Comparison of ENCODE assay signal across 1 mouse cellular context in the genomic region with DNA sequence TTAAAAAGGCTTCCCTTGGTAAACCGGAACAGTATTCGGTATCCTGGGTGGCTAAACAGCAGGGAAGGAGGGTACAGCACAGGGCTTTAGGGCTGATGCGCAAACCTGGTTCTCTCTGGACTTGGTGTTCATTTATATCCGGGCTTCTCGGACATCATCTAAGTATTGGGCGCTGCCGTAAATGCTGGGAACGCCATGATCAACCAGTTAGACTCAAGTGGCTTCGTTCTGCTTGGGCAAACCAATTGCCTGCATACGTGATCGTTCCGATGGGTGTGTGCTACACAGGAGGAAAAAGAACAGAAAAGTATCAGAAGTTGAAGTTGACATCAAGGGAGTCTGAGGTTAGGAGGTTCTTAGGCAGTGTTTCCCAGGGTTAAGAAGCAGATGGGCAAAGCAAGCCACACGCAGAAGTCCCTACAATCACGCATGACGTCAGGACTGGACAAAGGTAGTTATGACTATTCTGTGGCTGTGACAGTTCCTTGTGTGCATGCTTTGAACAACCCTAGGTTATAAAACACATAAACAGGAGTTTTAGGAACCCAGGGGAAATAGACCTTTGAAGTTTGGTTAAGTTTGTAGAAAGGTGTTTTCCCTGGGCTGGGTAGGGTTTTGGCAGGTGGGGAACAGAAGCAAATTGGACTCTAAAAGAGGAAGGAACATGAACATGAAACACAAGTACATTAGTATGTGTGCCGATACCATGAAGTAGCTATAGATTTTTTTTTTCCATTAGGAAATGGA.
TF ChIP-seq lines count a peak whose summit lies in the region.

No protein-coding gene starts in this region.

TF ChIP-seq in CH12.LX, 34 proteins besides CTCF, POLR2A, EP300 and RAD21 (continued from another document):
- peak; percentile 35; the same call in 1 of the 2 replicates for TF ChIP-seq NELFE (IDR thresholded peaks at IDR 0.05; ENCODE audit: low read depth, low read length)
- no peak for TF ChIP-seq ZKSCAN1 (IDR thresholded peaks at IDR 0.05; ENCODE audit: borderline replicate concordance, low read depth, low read length)
- TF ChIP-seq ZNF384 (IDR thresholded peaks at IDR 0.05; ENCODE audit: low read depth, low read length) = peak; percentile 91
- peak; percentile 76 for TF ChIP-seq CHD2 (IDR thresholded peaks at IDR 0.05; ENCODE audit: low read length)
- TF ChIP-seq CHD1 (IDR thresholded peaks at IDR 0.05; ENCODE audit: low read depth, low read length) = no peak
- TF ChIP-seq E2F4 (IDR thresholded peaks at IDR 0.05; ENCODE audit: insufficient replicate concordance, low read depth, low read length) = no peak
- TF ChIP-seq BHLHE40 (IDR thresholded peaks at IDR 0.05; ENCODE audit: low read depth, low read length) = peak; percentile 94
- 0 out of 2 replicates have a peak, but pooled peaks have one; percentile 13 for TF ChIP-seq KAT2A (IDR thresholded peaks at IDR 0.05; ENCODE audit: insufficient replicate concordance, low read length)
- peak; percentile 75 for TF ChIP-seq MAFK (IDR thresholded peaks at IDR 0.05; ENCODE audit: insufficient replicate concordance, low read length)
- peak; percentile 89 for TF ChIP-seq TCF12 (IDR thresholded peaks at IDR 0.05; ENCODE audit: low read depth, low read length)
- peak; percentile 60 for TF ChIP-seq SIN3A (IDR thresholded peaks at IDR 0.05; ENCODE audit: low read length)
- peak; percentile 68 for TF ChIP-seq TBP (conservative IDR thresholded peaks at IDR 0.05; ENCODE audit: low read depth, low read length)
- peak; percentile 98 for TF ChIP-seq ETS1 (conservative IDR thresholded peaks at IDR 0.05; ENCODE audit: low read depth, low read length)
- peak; percentile 96 for TF ChIP-seq IRF4 (IDR thresholded peaks at IDR 0.05; ENCODE audit: low read depth, low read length)
- peak; percentile 75; the same call in 1 of the 2 replicates for TF ChIP-seq RCOR1 (conservative IDR thresholded peaks at IDR 0.05; ENCODE audit: low read depth, low read length)
- TF ChIP-seq PAX5 (IDR thresholded peaks at IDR 0.05; ENCODE audit: low read length) = no peak
- TF ChIP-seq JUN (IDR thresholded peaks at IDR 0.05; ENCODE audit: insufficient read depth, low read depth, low read length) = peak; percentile 88
- TF ChIP-seq MEF2A (IDR thresholded peaks at IDR 0.05; ENCODE audit: borderline replicate concordance, low read depth, low read length) = peak; percentile 94
- TF ChIP-seq NRF1 (IDR thresholded peaks at IDR 0.05; ENCODE audit: low read depth, low read length) = no peak; the same call in 1 of the 2 replicates
